Mouse (Mus musculus) kidney, adult 9 months (tissue): ENCODE results near the gene Endov.

ENCODE experiments used
- DNase-seq: peaks from one replicate; pipeline ENCODE4 v3.0.0; 2022

Endov gene

DNA sequence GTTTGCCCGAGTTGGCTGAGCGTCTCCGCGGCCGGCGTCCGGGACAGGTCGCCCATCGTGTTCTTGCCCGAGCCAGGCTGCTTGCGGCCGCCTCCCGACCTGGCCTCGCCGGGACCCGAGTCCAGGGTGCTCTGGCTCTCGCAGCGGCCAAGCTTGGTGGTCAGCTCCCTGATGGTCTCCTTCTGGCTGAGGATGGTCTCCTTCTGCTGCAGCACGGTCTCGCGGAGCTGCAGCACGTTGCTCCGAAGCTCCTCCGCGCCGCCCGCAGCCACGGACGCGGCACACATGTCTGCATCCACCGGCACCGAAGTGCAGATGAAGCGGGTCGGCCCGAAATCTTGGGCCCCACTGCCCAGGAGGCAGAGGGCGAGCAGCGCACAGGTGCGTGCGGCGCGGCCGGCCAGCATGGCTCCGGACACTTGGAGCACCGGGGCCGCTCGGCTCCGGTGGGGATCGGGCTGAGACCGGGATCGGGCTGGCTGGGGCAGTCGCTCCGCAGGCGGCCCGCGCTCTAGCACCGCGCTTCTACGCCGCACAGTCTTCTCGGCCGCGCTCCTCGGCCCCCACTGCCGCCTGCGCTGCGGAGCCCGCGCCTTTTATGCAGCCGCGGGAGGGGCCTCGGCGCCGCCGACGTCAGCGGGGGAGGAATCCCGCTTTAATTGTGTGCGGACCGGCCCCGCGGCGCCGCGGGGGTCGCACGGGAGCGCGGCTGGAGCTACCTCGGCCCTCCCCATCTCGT, 56.2 kb downstream of the Endov start, which contains the start of gene Nptx1:
TSS of gene Nptx1 (minus strand) at position 571 of the 739 bp plus-strand sequence.
- no peak for DNase-seq

DNA sequence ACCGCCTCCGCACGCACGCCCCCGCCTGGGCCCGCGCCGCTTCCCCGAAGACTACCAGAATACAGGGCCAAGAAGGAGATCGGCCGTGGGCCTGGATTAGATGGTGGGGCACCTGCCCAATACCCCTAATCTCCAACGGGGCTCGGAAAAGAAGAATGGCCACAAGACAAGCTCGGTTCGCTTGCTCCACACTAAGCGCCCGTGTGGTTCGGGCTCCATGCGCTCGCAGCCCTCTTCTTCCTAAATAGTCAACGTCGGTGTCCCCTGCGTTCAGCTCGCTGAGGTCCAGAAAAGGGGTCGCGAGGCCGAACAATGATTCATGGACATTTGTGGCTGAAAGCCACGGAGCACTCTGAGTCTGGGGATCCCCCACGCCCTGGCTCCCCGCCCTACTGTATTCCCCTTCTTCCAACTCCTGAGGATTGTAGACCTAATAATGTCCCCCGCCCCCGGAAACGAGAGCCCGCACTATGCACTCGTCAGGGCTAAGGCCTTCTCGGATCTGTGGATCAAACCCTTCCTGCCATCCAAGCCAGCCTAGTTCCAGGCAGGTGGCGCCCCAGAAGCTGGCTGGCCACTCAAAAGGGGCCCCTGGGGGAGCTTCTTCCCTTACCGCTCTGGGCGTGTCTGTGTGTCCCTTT, 56.9 kb downstream of the Endov start:
- DNase-seq: no peak

DNA sequence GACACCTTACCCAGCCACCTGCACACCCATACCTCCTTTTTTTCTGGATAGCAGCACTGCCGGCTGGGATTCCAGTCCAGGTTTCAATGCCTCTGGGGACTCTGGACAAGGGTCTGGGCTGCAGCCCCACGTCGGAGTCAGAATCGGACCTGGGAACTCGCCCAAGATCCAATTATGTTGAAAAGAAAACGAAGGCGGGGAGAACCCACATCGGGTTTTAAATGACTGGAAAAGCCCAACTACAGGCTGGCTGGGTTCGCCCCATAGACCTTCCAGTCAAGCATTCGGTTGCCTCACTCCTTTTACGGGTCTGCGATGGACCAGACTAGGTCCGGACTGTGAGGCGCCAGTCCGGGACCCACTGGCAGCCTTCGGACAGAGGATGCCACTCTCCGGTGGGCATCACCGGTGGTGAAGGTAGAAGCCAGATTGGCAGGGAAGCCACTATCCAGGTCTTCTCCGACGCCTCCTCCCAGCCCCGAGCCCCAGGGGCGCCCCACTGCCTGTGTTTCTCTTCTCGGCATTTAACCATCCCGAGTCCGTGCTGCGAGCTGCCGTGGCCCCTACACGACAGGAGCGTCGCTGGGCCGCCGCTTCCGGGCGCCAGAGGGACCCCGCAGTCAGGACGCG, 57.7 kb downstream of the Endov start:
- DNase-seq: no peak

DNA sequence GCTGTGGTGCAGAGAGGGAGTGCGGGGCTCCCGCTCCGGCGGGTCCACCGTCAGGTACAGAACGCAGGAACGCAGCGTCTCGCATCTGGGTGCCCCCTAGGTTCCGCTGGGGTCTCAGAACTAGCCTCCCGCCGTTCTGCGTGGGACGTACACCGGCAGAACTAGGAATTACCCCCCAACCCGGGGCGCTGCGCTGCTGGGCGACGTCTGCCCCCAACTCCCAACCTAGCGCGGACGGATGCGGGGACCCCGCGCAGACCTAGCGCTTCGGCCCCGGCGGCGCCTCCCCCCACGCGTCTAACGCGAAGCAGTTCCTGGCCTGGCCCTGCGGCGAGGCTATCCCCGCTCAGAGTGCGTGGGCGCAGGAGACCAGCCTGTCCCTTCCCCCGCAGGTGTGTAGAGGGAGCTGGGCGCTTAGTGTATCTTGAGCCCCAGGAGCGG, 58.2 kb downstream of the Endov start:
- no peak for DNase-seq

DNA sequence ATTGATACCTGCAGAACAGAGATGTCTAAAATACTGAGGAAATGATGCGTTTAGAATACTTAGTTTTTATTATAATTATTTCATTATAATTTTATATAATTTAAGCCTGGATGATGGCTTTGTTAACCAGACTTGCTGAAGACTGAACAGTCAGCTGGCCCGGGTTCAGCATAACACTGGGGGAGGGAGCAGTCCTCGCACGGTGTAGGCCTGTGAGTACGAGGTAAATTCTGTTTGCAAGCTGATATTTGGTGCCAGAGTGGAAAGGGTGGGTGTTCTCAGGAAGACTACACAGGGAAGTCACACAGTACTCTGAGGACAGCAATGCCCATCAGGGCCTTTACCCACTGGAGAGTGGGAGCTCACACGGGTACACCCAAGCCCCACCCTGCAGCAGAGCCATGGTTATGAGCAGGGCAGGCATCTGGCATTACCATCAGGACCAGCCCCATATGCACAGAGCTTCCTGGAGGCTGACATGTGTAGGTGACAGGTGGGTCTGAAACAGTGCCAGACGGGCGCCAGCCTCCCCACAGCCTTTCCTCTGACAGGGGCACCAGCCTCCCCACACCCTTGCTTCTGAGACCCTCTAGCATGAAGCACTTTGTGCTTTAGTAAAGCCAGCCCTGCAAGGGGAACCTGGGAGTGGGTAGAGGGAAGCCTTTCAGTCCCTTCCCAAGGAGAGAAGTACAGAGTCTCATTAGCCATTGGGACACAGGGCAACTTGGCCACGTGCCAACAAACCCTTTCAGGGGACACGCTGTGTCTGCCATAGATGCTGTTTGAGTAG, 59.6 kb downstream of the Endov start:
- DNase-seq: no peak

DNA sequence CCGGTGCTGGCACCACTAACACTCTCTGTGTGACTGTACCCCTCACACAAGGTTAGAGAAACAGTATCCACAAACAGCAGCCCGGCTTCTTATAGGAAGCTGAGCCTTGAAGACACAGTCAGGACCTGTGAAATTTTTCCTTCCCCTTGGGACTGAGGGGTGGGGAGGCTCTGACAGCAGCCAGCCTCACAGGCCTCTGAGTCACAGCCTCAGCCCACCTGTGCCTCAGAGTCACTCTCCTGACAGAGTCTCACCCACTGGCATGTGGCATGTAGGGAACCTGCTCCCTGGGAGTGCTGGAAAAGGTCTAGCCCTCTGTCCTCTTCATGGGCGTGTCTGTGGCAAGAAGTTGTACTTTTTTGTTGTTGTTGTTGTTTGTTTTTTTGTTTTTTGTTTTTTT, 60.3 kb downstream of the Endov start:
- no peak for DNase-seq

DNA sequence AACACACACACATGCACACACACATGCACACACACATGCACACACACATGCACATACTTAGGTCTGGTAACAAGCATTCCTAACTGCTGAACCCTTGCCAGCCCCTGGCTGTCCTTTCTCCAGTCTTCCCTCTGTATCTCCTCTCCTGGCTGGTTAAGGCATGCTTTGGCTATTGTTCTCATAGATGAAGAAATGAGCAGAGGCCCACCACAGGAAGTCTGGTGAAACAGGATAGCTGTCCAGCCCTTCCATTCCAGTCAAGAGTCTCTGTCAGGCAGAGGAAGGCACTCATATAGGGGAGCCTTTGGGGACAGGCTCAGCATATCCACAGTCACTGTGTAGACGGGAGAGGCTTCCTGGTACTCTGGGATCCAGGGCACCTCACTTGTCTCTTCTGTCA, 61.2 kb downstream of the Endov start:
- no peak for DNase-seq

DNA sequence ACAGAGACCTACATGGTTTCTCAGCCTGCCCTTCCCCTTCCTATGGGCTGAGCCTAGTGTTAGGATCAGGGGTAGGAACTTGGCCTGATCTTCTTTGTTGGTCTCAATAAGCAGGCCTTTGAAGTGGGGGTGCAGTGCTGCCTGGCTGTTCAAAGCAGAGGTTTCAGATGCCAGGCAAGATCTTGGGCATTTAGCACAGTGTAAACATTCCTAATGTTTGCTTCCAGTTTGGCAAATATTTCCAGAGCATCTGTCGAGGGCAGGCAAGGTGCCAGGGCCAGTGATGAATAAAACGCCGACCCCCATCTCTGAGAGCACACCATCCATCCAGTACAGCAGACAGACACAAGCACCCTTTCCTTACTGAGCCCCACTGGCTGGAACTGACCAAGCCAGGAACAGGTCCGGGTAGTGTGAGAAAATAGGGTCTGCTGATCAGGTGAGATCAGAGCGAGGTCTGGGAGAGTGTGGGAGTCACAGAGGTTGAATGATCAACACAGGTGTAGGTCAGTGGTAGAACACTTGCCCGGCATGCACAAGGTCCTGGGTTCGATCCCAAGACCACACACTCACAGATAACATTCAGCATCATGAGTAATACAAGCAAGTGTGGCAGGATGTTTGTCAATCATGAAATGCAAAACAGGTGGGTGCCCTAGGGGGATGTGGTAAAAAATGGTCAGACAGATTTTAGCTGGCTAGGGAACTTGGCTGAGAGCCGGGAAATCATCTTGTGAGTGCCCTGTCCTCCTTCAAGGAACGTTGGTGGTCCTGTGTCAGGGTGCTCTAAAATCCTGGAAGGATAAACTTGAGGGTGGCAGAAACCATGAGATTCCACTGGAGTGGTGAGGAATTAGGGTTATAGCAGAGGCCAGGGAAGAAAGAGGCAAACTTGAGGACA, 62.0 kb downstream of the Endov start:
- DNase-seq: no peak

DNA sequence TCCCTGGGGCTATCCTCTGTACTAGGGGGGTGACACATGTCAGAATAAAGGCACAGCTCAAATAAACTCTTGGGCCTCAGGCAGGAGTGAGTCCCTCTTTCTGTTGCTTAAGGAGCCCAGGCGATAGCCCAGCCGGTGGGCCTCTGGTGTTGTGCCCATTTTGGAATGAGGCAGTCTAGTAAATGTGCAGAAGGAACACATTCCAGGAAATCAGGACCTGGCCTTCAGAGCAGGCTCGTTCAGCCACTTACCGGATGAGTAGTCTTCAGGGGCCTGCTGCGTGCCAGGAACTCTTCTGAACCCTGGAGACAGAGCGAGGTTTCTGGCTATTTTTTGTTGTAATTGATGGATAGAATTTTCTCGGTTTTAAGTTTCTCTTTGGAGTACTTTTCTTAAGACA, 63.6 kb downstream of the Endov start:
- no peak for DNase-seq

DNA sequence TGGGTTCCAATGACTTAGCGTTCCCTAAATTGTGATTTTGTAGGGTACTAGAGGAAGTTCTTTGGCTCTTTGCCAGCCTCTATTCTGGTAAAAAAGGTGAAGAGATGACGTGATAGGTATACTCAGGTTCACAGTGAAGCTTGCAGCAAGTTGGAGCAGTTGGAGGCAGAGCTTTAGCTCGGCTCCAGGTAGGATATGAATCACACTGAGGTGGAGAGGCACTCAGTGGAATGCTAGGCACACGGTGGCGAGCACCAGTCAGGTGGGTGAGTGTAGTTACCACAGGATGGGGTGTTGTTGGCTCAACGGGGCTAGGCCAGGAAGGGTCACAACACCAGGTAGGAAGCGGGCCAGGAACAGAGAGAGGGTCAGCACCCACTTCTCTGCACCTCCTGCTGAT, 64.0 kb downstream of the Endov start:
- no peak for DNase-seq

DNA sequence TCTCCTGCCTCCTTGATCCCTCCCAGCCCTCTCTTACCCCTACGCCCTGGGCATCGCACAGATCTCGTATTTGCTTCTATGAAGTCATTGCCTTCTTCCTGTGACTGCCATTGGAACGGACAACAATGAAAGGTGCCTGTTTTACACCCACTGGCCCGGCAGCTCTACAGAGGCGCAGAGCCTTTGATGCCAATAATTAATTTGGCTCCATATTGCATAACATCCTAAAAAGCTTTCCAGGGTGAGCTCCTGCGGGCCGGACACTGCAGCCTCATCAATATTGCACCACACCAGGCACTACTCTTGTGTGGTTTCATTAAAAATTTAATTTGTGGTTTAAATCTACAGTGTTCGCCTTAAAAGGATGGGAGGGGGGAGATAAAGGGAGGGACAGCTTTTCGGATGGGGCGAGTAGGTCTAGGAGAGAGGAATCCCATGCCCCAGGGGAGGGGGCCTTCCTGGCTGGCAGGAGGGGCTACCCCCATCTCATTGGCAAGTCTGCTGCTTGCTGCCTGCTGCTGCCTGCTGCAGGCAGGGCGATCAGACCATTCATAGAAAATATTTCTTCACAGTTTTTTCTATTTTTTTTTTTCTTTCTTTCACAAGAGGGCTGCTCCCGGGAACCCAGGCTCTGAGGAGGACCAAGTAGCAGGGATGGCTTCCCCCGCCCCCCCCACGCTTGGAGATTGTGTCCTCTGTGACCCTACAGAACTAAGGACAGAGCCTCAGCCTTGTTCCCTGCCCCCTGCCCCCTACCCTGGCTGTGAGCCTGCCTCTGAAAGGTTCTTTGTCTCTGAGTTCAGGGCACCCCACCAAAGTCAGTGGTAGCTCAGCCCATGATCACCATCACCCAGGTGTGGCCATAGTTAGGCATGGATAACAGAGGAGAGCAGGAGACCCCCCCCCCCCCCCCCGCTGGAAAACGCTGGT, 67.1 kb downstream of the Endov start:
- DNase-seq: no peak

DNA sequence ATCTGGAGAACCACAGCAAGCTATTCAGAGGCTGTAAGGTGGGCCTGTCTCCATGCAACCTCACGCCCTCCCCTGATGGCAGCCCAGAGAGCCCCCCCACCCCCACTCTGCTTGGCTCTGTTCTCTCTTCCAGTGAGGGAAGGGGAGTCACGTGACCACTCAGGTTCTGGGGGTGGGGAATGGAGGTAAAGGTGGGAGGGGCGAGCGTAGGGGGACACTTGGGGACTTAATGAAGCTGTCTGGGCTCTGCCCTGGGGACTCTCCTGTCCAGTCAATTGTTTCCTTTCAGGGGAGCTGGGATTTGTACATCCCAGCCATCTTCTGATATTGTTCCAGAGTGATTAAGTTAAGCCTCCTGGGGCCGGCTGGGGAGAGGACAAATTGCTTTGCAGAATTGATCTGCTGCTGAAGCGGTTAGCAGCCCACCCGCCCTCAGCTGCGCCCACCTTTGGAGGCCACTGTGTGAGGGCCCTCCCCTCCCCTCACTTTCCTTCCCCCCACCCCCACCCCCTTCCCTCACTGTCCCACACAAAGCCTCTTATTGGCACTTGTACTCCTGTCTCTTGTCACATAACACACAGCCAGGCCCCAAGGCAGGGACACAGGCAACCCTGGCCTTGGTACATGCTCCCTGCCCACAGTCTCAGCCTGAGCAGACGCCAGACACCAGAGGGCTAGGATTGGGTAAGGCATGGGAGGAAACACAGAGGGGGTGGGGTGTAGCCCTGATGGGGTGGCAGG, 67.9 kb downstream of the Endov start:
- no peak for DNase-seq
